ENCODE assay signal across 26 mouse cellular contexts in the genomic region with DNA sequence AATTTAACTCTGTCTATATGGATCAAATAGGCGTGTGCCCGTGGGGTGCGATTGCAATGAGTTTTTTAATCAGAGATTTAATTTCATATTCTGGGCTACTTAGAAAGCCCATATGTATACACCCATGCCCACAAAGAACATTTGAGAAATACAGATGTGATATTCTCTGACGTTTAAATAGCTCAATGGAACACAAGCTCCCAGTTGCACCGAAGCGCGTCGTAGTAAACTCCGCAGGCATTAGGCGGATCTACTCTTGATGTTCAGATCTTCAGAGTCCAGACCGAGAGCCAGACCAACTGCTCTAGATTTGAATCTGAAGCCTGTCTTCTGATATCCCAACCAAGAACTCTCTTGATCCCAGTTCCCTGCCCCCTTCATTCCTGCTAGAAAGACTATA. TPM values are rescaled to one million over a fixed set of nuclear protein-coding genes. Genes with fewer than 3 reads are reported as not detected.
DNase-seq lines count a peak whose midpoint lies in the region; ATAC-seq and TF ChIP-seq lines count a peak whose summit lies in the region.
"Had no signal": no experiment of that assay in that cellular context is flagged by ENCODE, and none has a peak within 500 bp of the region (broad histone marks: within the 10 kb centered on the region; RNA-seq: fewer than 3 reads in every experiment).

No protein-coding gene starts in this region.

- H3K9ac ChIP-seq in kidney, embryonic 14.5 days (ENCODE audit: low read depth, low read length) = peak overlapping the region; percentile 18; the same call in 1 of the 2 replicates
- no peak overlapping the region for H3K9ac ChIP-seq in lung, embryonic 14.5 days
- no peak overlapping the region for H3K9ac ChIP-seq in embryonic facial prominence, embryonic 15.5 days
- H3K9ac ChIP-seq: forebrain, embryonic 15.5 days; limb, embryonic 13.5 days; neural tube, embryonic 15.5 days had no signal

- 4% methylated on average over 11 of the region's 11 CpGs for WGBS in kidney, embryonic 14.5 days
- WGBS in lung, embryonic 14.5 days = 17% methylated on average over 11 of the region's 11 CpGs
- 2% methylated on average over 11 of the region's 11 CpGs for WGBS in embryonic facial prominence, embryonic 10.5 days
- 8% methylated on average over 11 of the region's 11 CpGs for WGBS in embryonic facial prominence, embryonic 15.5 days

- H3K36me3 ChIP-seq in kidney, embryonic 14.5 days (ENCODE audit: control insufficient read depth, insufficient read depth, low read length) = no peaks in the 10 kb centered on the region
- no peaks in the 10 kb centered on the region for H3K36me3 ChIP-seq in lung, embryonic 14.5 days (ENCODE audit: insufficient read depth)
- H3K36me3 ChIP-seq in embryonic facial prominence, embryonic 10.5 days (replicated peaks) = no peaks in the 10 kb centered on the region
- no peaks in the 10 kb centered on the region for H3K36me3 ChIP-seq in embryonic facial prominence, embryonic 15.5 days
- H3K36me3 ChIP-seq: forebrain, embryonic 15.5 days; G1E; limb, embryonic 13.5 days; neural tube, embryonic 15.5 days had no signal

- TF ChIP-seq CTCF in lung, embryonic 14.5 days (IDR thresholded peaks at IDR 0.05; ENCODE audit: low read depth) = no peak

- DNase-seq in kidney, adult 18-20 months = no peak
- peak; percentile 55 for DNase-seq in lung, embryonic 14.5 days
- no peak for DNase-seq in lung, postnatal 36 days
- DNase-seq in embryonic facial prominence, embryonic 10.5 days (ENCODE audit: low spot score) = peak; percentile 17
- no peak for DNase-seq in urinary bladder, postnatal 14 days (ENCODE audit: low spot score)
- no peak for DNase-seq in natural killer cell, adult 2 months (ENCODE audit: low spot score in 2 of 2)
- DNase-seq: cerebellum, adult 2 months; cerebellum, postnatal 36 days; gastrocnemius, postnatal 10 days; kidney, postnatal 14 days; lung, adult 2 months; midbrain, embryonic 14.5 days; thymus, adult 2 months had no signal

- H3K4me3 ChIP-seq in kidney, embryonic 14.5 days (ENCODE audit: low read length) = no peak overlapping the region; the same call in 1 of the 2 replicates
- H3K4me3 ChIP-seq in lung, embryonic 14.5 days (ENCODE audit: low read depth, low read length) = no peak overlapping the region
- H3K4me3 ChIP-seq in embryonic facial prominence, embryonic 10.5 days = peak overlapping the region; percentile 8; the same call in 1 of the 2 replicates
- H3K4me3 ChIP-seq in embryonic facial prominence, embryonic 15.5 days (replicated peaks) = peak overlapping the region; percentile 6; the same call in 1 of the 2 replicates
- H3K4me3 ChIP-seq: forebrain, embryonic 15.5 days; layer of hippocampus, adult 2 months; limb, embryonic 13.5 days; megakaryocyte, embryonic 14.5 days; neural tube, embryonic 15.5 days had no signal

- H3K27me3 ChIP-seq in kidney, embryonic 14.5 days (ENCODE audit: control insufficient read depth, insufficient read depth, low read length) = peaks cover 93% of the 10 kb centered on the region
- peaks cover 88% of the 10 kb centered on the region for H3K27me3 ChIP-seq in lung, embryonic 14.5 days (ENCODE audit: insufficient read depth, low read length)
- peaks cover 100% of the 10 kb centered on the region for H3K27me3 ChIP-seq in embryonic facial prominence, embryonic 10.5 days (replicated peaks; ENCODE audit: low read depth, poor library complexity, severe bottlenecking)
- peaks cover 73% of the 10 kb centered on the region for H3K27me3 ChIP-seq in embryonic facial prominence, embryonic 15.5 days

- no peaks in the 10 kb centered on the region for H3K4me1 ChIP-seq in kidney, embryonic 14.5 days (ENCODE audit: control insufficient read depth, insufficient read depth, low read length)
- peaks cover 7% of the 10 kb centered on the region for H3K4me1 ChIP-seq in lung, embryonic 14.5 days (ENCODE audit: insufficient read depth)
- H3K4me1 ChIP-seq in embryonic facial prominence, embryonic 10.5 days = peaks cover 74% of the 10 kb centered on the region
- peaks cover 36% of the 10 kb centered on the region for H3K4me1 ChIP-seq in embryonic facial prominence, embryonic 15.5 days
- H3K4me1 ChIP-seq: megakaryocyte, embryonic 14.5 days had no signal

- H3K9me3 ChIP-seq in kidney, embryonic 14.5 days (ENCODE audit: control insufficient read depth, low read length) = no peaks in the 10 kb centered on the region
- no peaks in the 10 kb centered on the region for H3K9me3 ChIP-seq in lung, embryonic 14.5 days (ENCODE audit: low read depth, low read length)
- H3K9me3 ChIP-seq in embryonic facial prominence, embryonic 10.5 days = no peaks in the 10 kb centered on the region
- no peaks in the 10 kb centered on the region for H3K9me3 ChIP-seq in embryonic facial prominence, embryonic 15.5 days (replicated peaks)
- H3K9me3 ChIP-seq: forebrain, embryonic 15.5 days; limb, embryonic 13.5 days; megakaryocyte, embryonic 14.5 days; neural tube, embryonic 15.5 days had no signal

- H3K4me2 ChIP-seq in kidney, embryonic 14.5 days (replicated peaks; ENCODE audit: low read depth, low read length) = peak overlapping the region; percentile 29
- 0 out of 2 replicates have a peak overlapping the region, but pooled peaks have one; percentile 27 for H3K4me2 ChIP-seq in lung, embryonic 14.5 days
- H3K4me2 ChIP-seq in embryonic facial prominence, embryonic 15.5 days (replicated peaks) = peak overlapping the region; percentile 50
- H3K4me2 ChIP-seq: forebrain, embryonic 15.5 days; heart, embryonic 11.5 days; neural tube, embryonic 15.5 days had no signal

- ATAC-seq in kidney, embryonic 14.5 days (ENCODE audit: low FRiP score, low TSS enrichment) = no peak
- no peak for ATAC-seq in lung, embryonic 14.5 days (ENCODE audit: insufficient read depth)
- ATAC-seq in embryonic facial prominence, embryonic 15.5 days (ENCODE audit: insufficient number of reproducible peaks, low FRiP score, low TSS enrichment, low read depth) = no peak
- ATAC-seq: forebrain, embryonic 15.5 days; hindbrain, postnatal 0 days; intestine, embryonic 16.5 days; Patski had no signal

- no peak overlapping the region for H3K27ac ChIP-seq in kidney, embryonic 14.5 days (ENCODE audit: low read depth, low read length)
- H3K27ac ChIP-seq in lung, embryonic 14.5 days (ENCODE audit: low read depth) = no peak overlapping the region
- H3K27ac ChIP-seq in embryonic facial prominence, embryonic 10.5 days (replicated peaks) = no peak overlapping the region
- H3K27ac ChIP-seq in embryonic facial prominence, embryonic 15.5 days (replicated peaks) = no peak overlapping the region
- H3K27ac ChIP-seq: forebrain, embryonic 15.5 days; hindbrain, postnatal 0 days; layer of hippocampus, adult 2 months; limb, embryonic 13.5 days; neural tube, embryonic 15.5 days; stomach, postnatal 0 days had no signal

RNA-seq across cellular contexts. Expression of gene Tbx3, which starts 9.0 kb away (rescaled TPM):
- 31.7 and 53.3 TPM in 2 replicates for polyA plus RNA-seq in kidney, embryonic 14.5 days (2014; fragmentation: Nextera tagmentation; extraction: Ambion mirVana)
- 82.1 and 84.8 TPM in 2 replicates for polyA plus RNA-seq in lung, embryonic 14.5 days (2014; fragmentation: Nextera tagmentation; extraction: Ambion mirVana)
- 58.3 and 64.8 TPM in 2 replicates for polyA plus RNA-seq in embryonic facial prominence, embryonic 10.5 days (2016; fragmentation: Nextera tagmentation; extraction: Ambion mirVana)
- 38.8 and 42.1 TPM in 2 replicates for polyA plus RNA-seq in embryonic facial prominence, embryonic 15.5 days (2015; fragmentation: Nextera tagmentation; extraction: Ambion mirVana)
- polyA plus RNA-seq: G1E, Patski had no signal

Comparison
In these comparisons a context has a peak if more than half of its experiments do, and no peak if none do; other contexts are left out.
1. DNase-seq: peak in lung, embryonic 14.5 days (single experiment) and embryonic facial prominence, embryonic 10.5 days (single experiment); none in kidney, adult 18-20 months (single experiment), lung, postnatal 36 days (single experiment), urinary bladder, postnatal 14 days (single experiment) and natural killer cell, adult 2 months (0 of 2).
2. H3K4me3 ChIP-seq: peak in embryonic facial prominence, embryonic 10.5 days (single experiment) and embryonic facial prominence, embryonic 15.5 days (single experiment); none in kidney, embryonic 14.5 days (single experiment) and lung, embryonic 14.5 days (single experiment).
3. Peak in every context shown above with its lines, with median percentiles within 50 percentile points of each other: H3K4me2 ChIP-seq.